ENCODE assay signal across 17 mouse cellular contexts in genomic region chr10:25184819-25185603, GRCm38 (mm10).
A peak's percentile ranks its signal among the peaks of the same experiment; 100 is the strongest.
DNase-seq lines count a peak whose midpoint lies in the region; ATAC-seq and TF ChIP-seq lines count a peak whose summit lies in the region.
"Had no signal": no experiment of that assay in that cellular context is flagged by ENCODE, and none has a peak within 500 bp of the region (broad histone marks: within the 10 kb centered on the region; RNA-seq: fewer than 3 reads in every experiment).

No protein-coding gene starts in this region.

- 64% methylated on average over 10 of the region's 10 CpGs for WGBS in lung, postnatal 0 days
- WGBS in lung, adult 2 months, result 71% methylated on average over 10 of the region's 10 CpGs

- no peaks in the 10 kb centered on the region for H3K9me3 ChIP-seq in lung, postnatal 0 days (ENCODE audit: low read length)
- H3K9me3 ChIP-seq: forebrain, embryonic 15.5 days; G1E had no signal

- no peaks in the 10 kb centered on the region for H3K27me3 ChIP-seq in lung, postnatal 0 days (replicated peaks; ENCODE audit: insufficient read depth, low read length)
- H3K27me3 ChIP-seq: forebrain, embryonic 15.5 days had no signal

- ATAC-seq in CD4-positive, CD25-positive, alpha-beta regulatory T cell, adult 4 months, result no peak
- peak; percentile 84 for ATAC-seq in lung, postnatal 0 days
- peak; percentile 30 for ATAC-seq in megakaryocyte, adult 5-6 weeks (ENCODE audit: poor library complexity, severe bottlenecking)
- ATAC-seq: forebrain, embryonic 15.5 days had no signal

- peak; percentile 5 for DNase-seq in CD4-positive, CD25-positive, alpha-beta regulatory T cell, adult 2 months (ENCODE audit: low read depth, low spot score)
- DNase-seq in lung, postnatal 0 days (ENCODE audit: low spot score), result peak; percentile 60
- no peak for DNase-seq in lung, adult 2 months
- no peak for DNase-seq in kidney, adult 8-10 months
- no peak for DNase-seq in adipocyte (ENCODE audit: low spot score)
- DNase-seq in gastrocnemius, adult 2 months, result no peak
- DNase-seq: adrenal gland, postnatal 14 days; cerebellum, postnatal 10 days; heart, adult 2 months; kidney, postnatal 10 days; layer of hippocampus, adult 9-11 months; midbrain, embryonic 14.5 days; thymus, postnatal 25 days had no signal

- no peak for TF ChIP-seq CTCF in lung, postnatal 0 days (IDR thresholded peaks at IDR 0.05)
- TF ChIP-seq CTCF in lung, adult 2 months (IDR thresholded peaks at IDR 0.05; ENCODE audit: insufficient read depth, low read length), result no peak
- no peak for TF ChIP-seq CTCF in gastrocnemius, adult 2 months (IDR thresholded peaks at IDR 0.05)

- H3K4me3 ChIP-seq in lung, postnatal 0 days (ENCODE audit: low read depth, low read length), result no peak overlapping the region
- no peak overlapping the region for H3K4me3 ChIP-seq in lung, adult 2 months (replicated peaks; ENCODE audit: extremely low read depth, low read depth, low read length)
- H3K4me3 ChIP-seq in gastrocnemius, adult 2 months, result no peak overlapping the region
- H3K4me3 ChIP-seq: forebrain, embryonic 15.5 days; heart, adult 2 months had no signal

- no peak for TF ChIP-seq EP300 in lung, postnatal 0 days (IDR thresholded peaks at IDR 0.05)

- intact Hi-C loops in gastrocnemius, adult 2 months (cut with DNase I), result no loop called here

- H3K27ac ChIP-seq in lung, postnatal 0 days (ENCODE audit: low read length), result no peak overlapping the region
- H3K27ac ChIP-seq in gastrocnemius, adult 2 months, result no peak overlapping the region
- H3K27ac ChIP-seq: forebrain, embryonic 15.5 days; heart, adult 2 months had no signal

- no peak overlapping the region for H3K9ac ChIP-seq in lung, postnatal 0 days (replicated peaks; ENCODE audit: low read depth)
- H3K9ac ChIP-seq: forebrain, embryonic 15.5 days had no signal

- no peaks in the 10 kb centered on the region for H3K36me3 ChIP-seq in lung, postnatal 0 days (ENCODE audit: insufficient read depth, low read length)
- H3K36me3 ChIP-seq: forebrain, embryonic 15.5 days; G1E had no signal

- H3K4me1 ChIP-seq in lung, postnatal 0 days (ENCODE audit: insufficient read depth, low read depth, low read length), result no peaks in the 10 kb centered on the region
- H3K4me1 ChIP-seq in lung, adult 2 months (ENCODE audit: control insufficient read depth, insufficient read depth, low read length), result no peaks in the 10 kb centered on the region; the same call in none of the 2 replicates
- H3K4me1 ChIP-seq: forebrain, embryonic 15.5 days had no signal

- no peak for TF ChIP-seq POLR2A in lung, adult 2 months (IDR thresholded peaks at IDR 0.05; ENCODE audit: borderline replicate concordance, extremely low read depth, low read depth, low read length)

- no peak overlapping the region for H3K4me2 ChIP-seq in lung, postnatal 0 days (replicated peaks; ENCODE audit: low read depth, low read length)
- H3K4me2 ChIP-seq: forebrain, embryonic 15.5 days had no signal

Comparison
In these comparisons a context has a peak if more than half of its experiments do, and no peak if none do; other contexts are left out.
1. DNase-seq: peak in CD4-positive, CD25-positive, alpha-beta regulatory T cell, adult 2 months (single experiment) and lung, postnatal 0 days (single experiment); none in lung, adult 2 months (single experiment), kidney, adult 8-10 months (0 of 2), adipocyte (single experiment) and gastrocnemius, adult 2 months (single experiment).